Mouse (Mus musculus): ENCODE data around the gene Kctd4. TPM values are rescaled to one million over a fixed set of nuclear protein-coding genes. Genes with fewer than 3 reads are reported as not detected.

The Kctd4 gene
- total and polyA plus RNA-seq, 2 experiments from 2014 or later: 13.1 to 18.6 TPM

GRCm38 (mm10) chr14:75934359-75934758 is 20.4 kb upstream of the Kctd4 start:
- H3K27ac ChIP-seq (ENCODE audit: low read depth, low read length): no peak overlapping the region
- H3K4me3 ChIP-seq (ENCODE audit: low read depth, low read length): no peak overlapping the region
- no peaks in the 10 kb centered on the region for H3K4me1 ChIP-seq (ENCODE audit: insufficient read depth)
- no peak for ATAC-seq
- 84% methylated on average over 2 of the region's 2 CpGs for WGBS
- H3K9ac ChIP-seq: no peak overlapping the region
- no peaks in the 10 kb centered on the region for H3K36me3 ChIP-seq (ENCODE audit: insufficient read depth)
- no peak overlapping the region for H3K4me2 ChIP-seq (ENCODE audit: low read depth)
- H3K27me3 ChIP-seq (ENCODE audit: insufficient read depth, low read length): no peaks in the 10 kb centered on the region
- no peak for DNase-seq
- no peaks in the 10 kb centered on the region for H3K9me3 ChIP-seq (ENCODE audit: low read length)
- no peak for TF ChIP-seq CTCF (IDR thresholded peaks at IDR 0.05; ENCODE audit: low read depth)

GRCm38 (mm10) chr14:75937714-75938113 is 17.1 kb upstream of the Kctd4 start:
- Histone ChIP-seq H3K4me3 (ENCODE audit: low read depth, low read length) (no peak overlapping the region), H3K36me3 (ENCODE audit: insufficient read depth) (no peaks in the 10 kb centered on the region), H3K9ac (no peak overlapping the region), H3K9me3 (ENCODE audit: low read length) (no peaks in the 10 kb centered on the region), H3K27me3 (ENCODE audit: insufficient read depth, low read length) (no peaks in the 10 kb centered on the region), H3K4me1 (ENCODE audit: insufficient read depth) (no peaks in the 10 kb centered on the region), H3K27ac (ENCODE audit: low read depth, low read length) (no peak overlapping the region), H3K4me2 (ENCODE audit: low read depth) (no peak overlapping the region)
- no peak for TF ChIP-seq CTCF (IDR thresholded peaks at IDR 0.05; ENCODE audit: low read depth)
- ATAC-seq (no peak), DNase-seq (no peak)
- 64% methylated on average over 1 of the region's 1 CpGs for WGBS

DNA sequence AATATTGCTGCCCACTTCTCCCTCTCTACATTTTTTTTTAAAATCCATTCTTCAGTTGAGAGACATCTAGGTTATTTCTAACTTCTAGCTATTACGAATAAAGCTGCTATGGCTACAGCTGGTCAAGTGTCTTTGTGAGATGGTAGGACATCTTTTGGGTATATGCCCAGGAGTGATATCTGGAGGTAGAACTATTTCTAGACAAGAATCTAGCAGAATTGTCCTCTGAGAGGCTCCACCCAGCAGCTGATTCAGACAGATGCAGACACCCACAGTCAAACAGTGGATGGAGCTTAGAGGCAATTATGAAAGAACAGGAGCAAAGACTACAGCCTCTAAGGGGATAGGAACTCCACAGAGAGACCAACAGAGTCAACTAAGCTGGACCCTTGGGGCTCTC is 13.3 kb upstream of the Kctd4 start:
- H3K4me1 ChIP-seq (ENCODE audit: insufficient read depth): no peaks in the 10 kb centered on the region
- WGBS: 97% methylated on average over 1 of the region's 1 CpGs
- ATAC-seq (no peak), DNase-seq (no peak)
- no peaks in the 10 kb centered on the region for H3K27me3 ChIP-seq (ENCODE audit: insufficient read depth, low read length)
- no peak overlapping the region for H3K4me3 ChIP-seq (ENCODE audit: low read depth, low read length)
- H3K4me2 ChIP-seq (ENCODE audit: low read depth): no peak overlapping the region
- H3K27ac ChIP-seq (ENCODE audit: low read depth, low read length): no peak overlapping the region
- H3K9me3 ChIP-seq (ENCODE audit: low read length): no peaks in the 10 kb centered on the region
- no peak for TF ChIP-seq CTCF (IDR thresholded peaks at IDR 0.05; ENCODE audit: low read depth)
- no peak overlapping the region for H3K9ac ChIP-seq
- no peaks in the 10 kb centered on the region for H3K36me3 ChIP-seq (ENCODE audit: insufficient read depth)

- no peak for TF ChIP-seq CTCF (IDR thresholded peaks at IDR 0.05; ENCODE audit: low read depth)
- 95% methylated on average over 3 of the region's 3 CpGs for WGBS
- no peak overlapping the region for H3K4me2 ChIP-seq (ENCODE audit: low read depth)
- DNase-seq (no peak), ATAC-seq (no peak)
- H3K4me3 ChIP-seq (ENCODE audit: low read depth, low read length): no peak overlapping the region
- H3K9me3 ChIP-seq (ENCODE audit: low read length): no peaks in the 10 kb centered on the region
- H3K36me3 ChIP-seq (ENCODE audit: insufficient read depth): no peaks in the 10 kb centered on the region
- H3K4me1 ChIP-seq (ENCODE audit: insufficient read depth): no peaks in the 10 kb centered on the region
- no peak overlapping the region for H3K9ac ChIP-seq
- H3K27me3 ChIP-seq (ENCODE audit: insufficient read depth, low read length): no peaks in the 10 kb centered on the region
- no peak overlapping the region for H3K27ac ChIP-seq (ENCODE audit: low read depth, low read length)
These were observed 12.4 kb upstream of the Kctd4 start for GRCm38 (mm10) chr14:75942365-75942764.

- WGBS: 28% methylated on average over 3 of the region's 3 CpGs
- Histone ChIP-seq H3K4me2 (ENCODE audit: low read depth) (no peak overlapping the region), H3K9ac (0 out of 2 replicates have a peak overlapping the region, but pooled peaks have one; percentile 18), H3K4me1 (ENCODE audit: insufficient read depth) (peaks cover 3% of the 10 kb centered on the region; the same call in 1 of the 2 replicates), H3K27me3 (ENCODE audit: insufficient read depth, low read length) (no peaks in the 10 kb centered on the region), H3K27ac (ENCODE audit: low read depth, low read length) (0 out of 2 replicates have a peak overlapping the region, but pooled peaks have one; percentile 24), H3K4me3 (ENCODE audit: low read depth, low read length) (no peak overlapping the region), H3K36me3 (ENCODE audit: insufficient read depth) (no peaks in the 10 kb centered on the region), H3K9me3 (ENCODE audit: low read length) (no peaks in the 10 kb centered on the region)
- ATAC-seq (peak; percentile 53; the same call in 1 of the 2 replicates), DNase-seq (no peak)
- TF ChIP-seq CTCF (IDR thresholded peaks at IDR 0.05; ENCODE audit: low read depth): no peak
These were observed 7.1 kb upstream of the Kctd4 start for GRCm38 (mm10) chr14:75947674-75948073.

GRCm38 (mm10) chr14:75953011-75953410 is 1.8 kb upstream of the Kctd4 start:
- Histone ChIP-seq H3K9me3 (ENCODE audit: low read length) (no peaks in the 10 kb centered on the region), H3K27me3 (ENCODE audit: insufficient read depth, low read length) (no peaks in the 10 kb centered on the region), H3K4me1 (ENCODE audit: insufficient read depth) (no peaks in the 10 kb centered on the region), H3K4me3 (ENCODE audit: low read depth, low read length) (no peak overlapping the region), H3K4me2 (ENCODE audit: low read depth) (no peak overlapping the region), H3K36me3 (ENCODE audit: insufficient read depth) (no peaks in the 10 kb centered on the region), H3K9ac (no peak overlapping the region), H3K27ac (ENCODE audit: low read depth, low read length) (no peak overlapping the region)
- ATAC-seq (no peak), DNase-seq (no peak)
- TF ChIP-seq CTCF (IDR thresholded peaks at IDR 0.05; ENCODE audit: low read depth): no peak
- WGBS: 53% methylated on average over 2 of the region's 2 CpGs

DNA sequence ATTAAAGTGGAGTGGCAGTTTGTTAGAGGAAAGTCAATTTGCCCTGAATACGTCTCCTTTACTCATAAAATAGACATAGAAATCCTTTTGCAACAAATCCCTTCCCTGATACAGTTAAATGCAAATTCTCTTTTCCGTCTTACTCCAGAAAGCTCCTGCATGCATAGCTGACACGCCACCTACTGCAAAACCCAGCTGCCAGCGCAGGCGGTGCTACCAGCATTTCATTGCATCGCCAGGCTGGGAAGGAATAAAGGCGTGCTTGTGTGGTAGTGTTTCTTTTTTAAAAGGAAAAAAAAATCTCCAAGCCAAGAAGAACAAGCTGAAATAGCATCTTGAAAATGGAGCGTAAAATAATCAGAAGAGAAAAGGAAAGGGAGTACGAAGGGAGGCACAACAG is 7.4 kb downstream of the Kctd4 start:
- H3K9me3 ChIP-seq (ENCODE audit: low read length): no peaks in the 10 kb centered on the region
- DNase-seq (peak; percentile 88), ATAC-seq (peak; percentile 93)
- no peaks in the 10 kb centered on the region; the same call in 1 of the 2 replicates for H3K4me1 ChIP-seq (ENCODE audit: insufficient read depth)
- H3K4me3 ChIP-seq (ENCODE audit: low read depth, low read length): peak overlapping the region; percentile 38
- H3K27ac ChIP-seq (ENCODE audit: low read depth, low read length): peak overlapping the region; percentile 77
- peak overlapping the region; percentile 63 for H3K9ac ChIP-seq
- 13% methylated on average over 9 of the region's 9 CpGs for WGBS
- no peaks in the 10 kb centered on the region for H3K27me3 ChIP-seq (ENCODE audit: insufficient read depth, low read length)
- H3K36me3 ChIP-seq (ENCODE audit: insufficient read depth): no peaks in the 10 kb centered on the region
- peak; percentile 76 for TF ChIP-seq CTCF (IDR thresholded peaks at IDR 0.05; ENCODE audit: low read depth)
- peak overlapping the region; percentile 53 for H3K4me2 ChIP-seq (ENCODE audit: low read depth)
